Mouse (Mus musculus) limb, embryonic 14.5 days (tissue): ENCODE data around the gene Ust. TPM values are rescaled to one million over a fixed set of nuclear protein-coding genes. Genes with fewer than 3 reads are reported as not detected.

Experiments used
- ATAC-seq: fragments of 200-750 bp; cut with Nextera tagmentation; 2 replicates; pipeline ENCODE4 v1.8.0; 2017; ENCODE audit warnings: low read depth, moderate number of reproducible peaks, moderate TSS enrichment; ENCODE audit not compliant: low FRiP score
- DNase-seq: peaks from one replicate; pipeline ENCODE4 v3.0.0-alpha.2; 2015; ENCODE audit warnings: low spot score
- H3K27ac ChIP-seq: fragments of 300-500 bp; sonication (generic); replicated peaks from 2 replicates; pipeline ENCODE4 v1.5.1; 2014; ENCODE audit warnings: low read depth, mild to moderate bottlenecking, low read length, moderate library complexity, mixed read lengths
- H3K27me3 ChIP-seq: fragments of 300-500 bp; sonication (generic); 2 replicates; pipeline ENCODE4 v1.6.1; 2014; ENCODE audit warnings: low read length, mixed read lengths; ENCODE audit not compliant: control insufficient read depth, insufficient read depth
- H3K36me3 ChIP-seq: fragments of 300-500 bp; sonication (generic); 2 replicates; pipeline ENCODE4 v1.6.1; 2014; ENCODE audit warnings: mild to moderate bottlenecking, low read length, moderate library complexity, mixed read lengths; ENCODE audit not compliant: control insufficient read depth, insufficient read depth
- H3K4me1 ChIP-seq: fragments of 300-500 bp; sonication (generic); 2 replicates; pipeline ENCODE4 v1.6.1; 2014; ENCODE audit warnings: antibody characterized with exemption, low read length, mixed read lengths; ENCODE audit not compliant: control insufficient read depth, insufficient read depth
- H3K4me2 ChIP-seq: fragments of 300-500 bp; sonication (generic); replicated peaks from 2 replicates; pipeline ENCODE4 v1.6.1; 2014; ENCODE audit warnings: low read depth, mild to moderate bottlenecking, low read length, moderate library complexity; ENCODE audit not compliant: severe bottlenecking
- H3K4me3 ChIP-seq: fragments of 300-500 bp; sonication (generic); replicated peaks from 2 replicates; pipeline ENCODE4 v1.5.1; 2014; ENCODE audit warnings: low read length
- H3K9ac ChIP-seq: fragments of 300-500 bp; sonication (generic); 2 replicates; pipeline ENCODE4 v1.6.1; 2014; ENCODE audit warnings: mild to moderate bottlenecking, low read depth, low read length, moderate library complexity; ENCODE audit not compliant: severe bottlenecking
- H3K9me3 ChIP-seq: fragments of 300-500 bp; sonication (generic); 2 replicates; pipeline ENCODE4 v1.6.1; 2016; ENCODE audit warnings: low read length; ENCODE audit not compliant: control insufficient read depth
- POLR2A ChIP-seq: fragments of 200-500 bp; IDR thresholded peaks from 2 replicates; pipeline ENCODE4 v1.8.0; 2012; ENCODE audit warnings: inconsistent platforms, mild to moderate bottlenecking, moderate library complexity, borderline replicate concordance; ENCODE audit not compliant: insufficient read depth, insufficient read length; ENCODE audit errors: extremely low read depth
- WGBS: fragments of 180-500 bp; shearing (Covaris S2); extraction: QIAGEN DNeasy Blood & Tissue Kit; methylation state at CpG from one replicate; pipeline ENCODE4 v1.1.7; 2014; 5-methylcytosine and 5-hydroxymethylcytosine counted together
- polyA plus RNA-seq, 2 experiments: library from polyadenylated mRNA; depleted of rRNA in 1 of 2; stranded (reverse) in 1 of 2; unstranded in 1 of 2; fragments of >200 nt; fragmentation: Nextera tagmentation in 1 of 2; extraction: Ambion mirVana in 1 of 2; gene quantifications; 2 replicates each; pipeline versions ENCODE4 v1.2.1 to v1.2.3; 2012 to 2014

Ust gene
- polyA plus RNA-seq, 2 experiments, result 9.9 to 14.5 TPM

DNA sequence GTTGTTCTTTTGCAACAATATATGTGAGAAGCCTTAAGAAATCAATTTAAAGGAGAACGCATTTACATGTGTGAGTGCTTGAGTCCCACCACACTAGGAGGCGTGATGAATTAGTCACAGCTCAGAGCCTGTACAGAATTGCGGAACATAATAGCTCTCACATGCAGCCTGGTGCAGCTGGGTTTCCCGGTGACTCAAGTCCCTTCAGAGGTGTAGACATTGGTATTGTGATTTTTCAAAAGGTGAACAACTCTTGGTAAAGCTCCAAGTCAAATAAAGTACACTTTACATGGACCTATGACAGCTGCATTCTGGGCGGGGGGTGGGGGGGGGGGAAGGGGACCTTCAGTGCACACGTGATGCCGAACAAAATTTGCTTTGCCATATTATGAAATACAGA is 344.4 kb downstream of the Ust start:
- no peak for TF ChIP-seq POLR2A
- WGBS, result 56% methylated on average over 7 of the region's 7 CpGs

DNA sequence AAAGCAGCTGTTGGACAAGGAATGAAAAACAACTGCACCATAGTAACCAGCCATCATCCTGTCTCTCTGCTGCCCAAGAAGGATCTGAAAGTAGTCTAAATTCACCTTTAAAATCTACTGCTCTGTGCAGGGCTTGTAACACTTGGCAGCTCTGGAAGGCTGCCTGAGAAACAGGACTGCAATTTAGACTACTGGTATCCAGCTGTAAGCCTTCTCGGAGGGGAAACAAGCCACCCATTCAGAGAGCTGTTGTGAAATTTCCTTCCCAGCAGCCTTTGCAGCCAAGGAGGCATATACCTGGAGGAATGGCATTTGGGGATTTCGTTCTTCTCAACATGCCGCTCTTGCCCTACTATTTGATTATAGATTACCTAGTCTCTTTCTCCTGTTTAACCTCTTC is 345.6 kb downstream of the Ust start:
- no peak for DNase-seq
- 53% methylated on average over 3 of the region's 3 CpGs for WGBS
- Histone ChIP-seq H3K4me2 (no peak overlapping the region), H3K36me3 (no peaks in the 10 kb centered on the region), H3K9me3 (peaks cover 10% of the 10 kb centered on the region), H3K4me3 (no peak overlapping the region), H3K4me1 (peaks cover 27% of the 10 kb centered on the region), H3K27me3 (no peaks in the 10 kb centered on the region), H3K9ac (no peak overlapping the region), H3K27ac (peak overlapping the region; percentile 35)
- no peak for ATAC-seq
- no peak for TF ChIP-seq POLR2A

More for the DNA sequence above, 344.4 kb downstream of the Ust start:
- Histone ChIP-seq H3K9ac (no peak overlapping the region), H3K4me3 (no peak overlapping the region), H3K27me3 (no peaks in the 10 kb centered on the region), H3K4me1 (peaks cover 27% of the 10 kb centered on the region), H3K4me2 (no peak overlapping the region), H3K9me3 (peaks cover 3% of the 10 kb centered on the region; the same call in 1 of the 2 replicates), H3K27ac (no peak overlapping the region), H3K36me3 (no peaks in the 10 kb centered on the region)
- DNase-seq, result no peak
- ATAC-seq, result peak; percentile 23; the same call in 1 of the 2 replicates

DNA sequence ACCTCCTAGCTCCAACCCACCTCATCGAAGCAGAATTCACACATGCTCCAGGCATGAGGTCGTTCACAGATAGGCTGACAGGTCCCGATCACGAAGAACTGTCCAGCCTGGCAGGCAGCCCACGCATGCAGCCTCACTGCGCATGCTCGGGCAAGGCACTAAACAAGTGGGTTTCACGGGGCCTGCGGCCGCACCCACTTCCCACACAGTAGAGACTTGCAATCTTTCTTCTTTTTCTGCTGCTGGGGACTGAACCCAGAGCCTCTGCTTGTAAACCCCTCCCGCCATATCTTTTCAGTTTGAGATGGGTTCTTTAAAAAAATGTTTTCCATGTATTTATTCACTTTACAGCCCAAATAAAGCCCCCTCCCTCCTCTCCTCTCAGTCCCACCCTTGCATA is 347.1 kb downstream of the Ust start:
- Histone ChIP-seq H3K4me1 (peaks cover 20% of the 10 kb centered on the region), H3K27me3 (no peaks in the 10 kb centered on the region), H3K9ac (no peak overlapping the region), H3K4me3 (no peak overlapping the region), H3K4me2 (no peak overlapping the region), H3K9me3 (peaks cover 10% of the 10 kb centered on the region), H3K27ac (no peak overlapping the region), H3K36me3 (no peaks in the 10 kb centered on the region)
- no peak for TF ChIP-seq POLR2A
- WGBS, result 82% methylated on average over 11 of the region's 11 CpGs
- ATAC-seq (no peak), DNase-seq (no peak)
